Comparison of ENCODE assay signal across 34 mouse cellular contexts in the genomic region with DNA sequence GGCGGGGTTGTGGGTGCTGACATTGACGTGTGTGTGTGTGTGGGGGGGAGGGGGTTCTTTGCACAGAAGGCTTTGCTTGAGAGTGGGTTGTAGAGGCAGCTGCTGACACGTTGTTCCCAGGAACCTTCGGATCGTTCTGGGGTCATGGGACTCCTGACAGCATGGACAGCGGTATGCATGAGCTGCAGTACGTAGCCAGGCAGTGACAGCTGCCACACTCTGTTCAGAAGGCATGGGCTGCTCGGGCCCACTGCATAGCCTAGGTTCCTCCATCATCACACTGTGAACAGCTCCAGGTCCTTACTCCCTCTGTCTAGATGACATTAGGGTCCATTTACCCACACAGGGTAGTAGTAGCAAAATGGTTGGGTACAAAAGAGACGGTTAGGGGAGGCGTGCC. TPM values are rescaled to one million over a fixed set of nuclear protein-coding genes. Genes with fewer than 3 reads are reported as not detected.
DNase-seq lines count a peak whose midpoint lies in the region; ATAC-seq and TF ChIP-seq lines count a peak whose summit lies in the region.
"Had no signal": no experiment of that assay in that cellular context is flagged by ENCODE, and none has a peak within 500 bp of the region (broad histone marks: within the 10 kb centered on the region; RNA-seq: fewer than 3 reads in every experiment).

No protein-coding gene starts in this region.

- H3K36me3 ChIP-seq in heart, embryonic 12.5 days, result no peaks in the 10 kb centered on the region
- H3K36me3 ChIP-seq in heart, adult 2 months (ENCODE audit: control insufficient read depth, insufficient read depth, low read length), result no peaks in the 10 kb centered on the region
- no peaks in the 10 kb centered on the region for H3K36me3 ChIP-seq in neural tube, embryonic 13.5 days
- H3K36me3 ChIP-seq in neural tube, embryonic 15.5 days, result no peaks in the 10 kb centered on the region
- H3K36me3 ChIP-seq: forebrain, embryonic 10.5 days; forebrain, embryonic 15.5 days; heart, embryonic 13.5 days; liver, embryonic 12.5 days; midbrain, embryonic 10.5 days had no signal

- no peak overlapping the region for H3K27ac ChIP-seq in heart, embryonic 12.5 days (ENCODE audit: poor library complexity, severe bottlenecking)
- no peak overlapping the region for H3K27ac ChIP-seq in heart, adult 2 months
- peak overlapping the region; percentile 70 for H3K27ac ChIP-seq in neural tube, embryonic 13.5 days (replicated peaks)
- H3K27ac ChIP-seq in neural tube, embryonic 15.5 days (replicated peaks), result 0 out of 2 replicates have a peak overlapping the region, but pooled peaks have one; percentile 70
- H3K27ac ChIP-seq: forebrain, embryonic 10.5 days; forebrain, embryonic 15.5 days; gastrocnemius, adult 2 months; heart, embryonic 13.5 days; liver, embryonic 12.5 days had no signal

- intact Hi-C loops in heart, adult 2 months (cut with DNase I), result loop anchor here (5.0 kb wide), 3 partner anchors 60 to 340 kb away; no protein-coding TSS in a partner anchor

- TF ChIP-seq EP300 in heart, adult 2 months (IDR thresholded peaks at IDR 0.05; ENCODE audit: insufficient read depth, low read depth, low read length), result no peak

- peaks cover 24% of the 10 kb centered on the region for H3K4me1 ChIP-seq in heart, embryonic 12.5 days (replicated peaks)
- H3K4me1 ChIP-seq in heart, adult 2 months (ENCODE audit: control insufficient read depth, insufficient read depth, low read length), result peaks cover 6% of the 10 kb centered on the region
- peaks cover 67% of the 10 kb centered on the region for H3K4me1 ChIP-seq in neural tube, embryonic 13.5 days (replicated peaks)
- peaks cover 55% of the 10 kb centered on the region for H3K4me1 ChIP-seq in neural tube, embryonic 15.5 days

- peaks cover 31% of the 10 kb centered on the region for H3K27me3 ChIP-seq in heart, embryonic 12.5 days (replicated peaks)
- H3K27me3 ChIP-seq in heart, adult 2 months (ENCODE audit: control insufficient read depth, insufficient read depth, low read length), result no peaks in the 10 kb centered on the region
- no peaks in the 10 kb centered on the region for H3K27me3 ChIP-seq in neural tube, embryonic 13.5 days
- no peaks in the 10 kb centered on the region for H3K27me3 ChIP-seq in neural tube, embryonic 15.5 days (replicated peaks)
- H3K27me3 ChIP-seq: forebrain, embryonic 15.5 days had no signal

- TF ChIP-seq CTCF in heart, adult 2 months (IDR thresholded peaks at IDR 0.05), result no peak

- no peaks in the 10 kb centered on the region for H3K79me2 ChIP-seq in heart, adult 2 months (replicated peaks; ENCODE audit: control insufficient read depth, insufficient read depth, low read length)

- no peak for TF ChIP-seq POLR2A in heart, adult 2 months (IDR thresholded peaks at IDR 0.05; ENCODE audit: insufficient read depth, low read depth, low read length)

- 50% methylated on average over 10 of the region's 10 CpGs for WGBS in heart, embryonic 12.5 days
- 41% methylated on average over 10 of the region's 10 CpGs for WGBS in heart, adult 2 months
- WGBS in neural tube, embryonic 13.5 days, result 56% methylated on average over 10 of the region's 10 CpGs
- WGBS in neural tube, embryonic 15.5 days, result 46% methylated on average over 10 of the region's 10 CpGs

- no peaks in the 10 kb centered on the region for H3K9me3 ChIP-seq in heart, embryonic 12.5 days (replicated peaks)
- no peaks in the 10 kb centered on the region for H3K9me3 ChIP-seq in neural tube, embryonic 13.5 days
- H3K9me3 ChIP-seq in neural tube, embryonic 15.5 days (replicated peaks), result no peaks in the 10 kb centered on the region
- H3K9me3 ChIP-seq: forebrain, embryonic 10.5 days; forebrain, embryonic 15.5 days; heart, embryonic 13.5 days; liver, embryonic 12.5 days; midbrain, embryonic 10.5 days had no signal

- 0 out of 2 replicates have a peak overlapping the region, but pooled peaks have one; percentile 23 for H3K9ac ChIP-seq in heart, embryonic 12.5 days
- no peak overlapping the region for H3K9ac ChIP-seq in heart, adult 2 months (ENCODE audit: low read depth, low read length)
- 0 out of 2 replicates have a peak overlapping the region, but pooled peaks have one; percentile 27 for H3K9ac ChIP-seq in neural tube, embryonic 13.5 days
- H3K9ac ChIP-seq in neural tube, embryonic 15.5 days (replicated peaks), result no peak overlapping the region
- H3K9ac ChIP-seq: forebrain, embryonic 15.5 days; heart, embryonic 13.5 days; liver, embryonic 12.5 days; liver, postnatal 0 days had no signal

- ATAC-seq in heart, embryonic 12.5 days (ENCODE audit: insufficient number of reproducible peaks, low FRiP score), result no peak
- no peak for ATAC-seq in neural tube, embryonic 13.5 days (ENCODE audit: low read depth)
- no peak for ATAC-seq in neural tube, embryonic 15.5 days (ENCODE audit: low FRiP score)
- ATAC-seq: forebrain, embryonic 15.5 days; inflammation-experienced regulatory T-cells, adult 6 months; liver, embryonic 12.5 days; liver, postnatal 0 days had no signal

- H3K4me3 ChIP-seq in heart, embryonic 12.5 days, result no peak overlapping the region
- no peak overlapping the region for H3K4me3 ChIP-seq in heart, adult 2 months
- H3K4me3 ChIP-seq in neural tube, embryonic 13.5 days, result no peak overlapping the region
- H3K4me3 ChIP-seq in neural tube, embryonic 15.5 days (replicated peaks), result no peak overlapping the region
- H3K4me3 ChIP-seq: forebrain, embryonic 10.5 days; forebrain, embryonic 15.5 days; gastrocnemius, adult 2 months; heart, embryonic 13.5 days; liver, embryonic 12.5 days; midbrain, embryonic 10.5 days had no signal

- DNase-seq in heart, adult 2 months, result no peak
- peak; percentile 48 for DNase-seq in layer of hippocampus, adult 9-11 months
- DNase-seq in layer of hippocampus, postnatal 36 days, result no peak
- DNase-seq in neural tube, embryonic 10.5 days (ENCODE audit: extremely low spot score, low spot score), result no peak
- no peak for DNase-seq in lung, postnatal 14 days
- DNase-seq: adrenal gland, postnatal 25 days; gastrocnemius, adult 2 months; gastrocnemius, postnatal 36 days; heart, adult 18-20 months; heart, postnatal 10 days; kidney, adult 11 months; kidney, postnatal 14 days; left cerebral cortex, postnatal 4 days; liver, postnatal 0 days; lung, postnatal 4 days; retina, postnatal 1 day; right cerebral cortex, postnatal 14 days had no signal

- H3K4me2 ChIP-seq in heart, embryonic 12.5 days, result no peak overlapping the region
- no peak overlapping the region for H3K4me2 ChIP-seq in neural tube, embryonic 13.5 days
- no peak overlapping the region for H3K4me2 ChIP-seq in neural tube, embryonic 15.5 days
- H3K4me2 ChIP-seq: forebrain, embryonic 15.5 days; heart, embryonic 13.5 days; liver, embryonic 12.5 days had no signal

RNA-seq across cellular contexts. Expression of a gene that starts 3.4 kb away (rescaled TPM):
- polyA plus RNA-seq in heart, embryonic 12.5 days (2016; fragmentation: Nextera tagmentation; extraction: Ambion mirVana), result 34.4 and 38.0 TPM in 2 replicates
- 10 to 100 TPM in 1 of 2 experiments, 1 to 10 TPM in 1; 9.3 to 10.0 TPM for total RNA-seq in heart, adult 2 months (2021)
- 22.6 and 22.8 TPM in 2 replicates for polyA plus RNA-seq in heart, adult 2 months (2012; rRNA removed)
- 10 to 100 TPM; 19.9 to 20.3 TPM for total RNA-seq in layer of hippocampus, postnatal 36 days (2021)
- 88.5 and 96.9 TPM in 2 replicates for polyA plus RNA-seq in neural tube, embryonic 13.5 days (2015; fragmentation: Nextera tagmentation; extraction: Ambion mirVana)
- polyA plus RNA-seq in neural tube, embryonic 15.5 days (2015; fragmentation: Nextera tagmentation; extraction: Ambion mirVana), result 88.4 and 99.8 TPM in 2 replicates

RNA-seq across cellular contexts. Expression of a gene that starts 28.9 kb away (rescaled TPM):
- 0.21 and 0.49 TPM in 2 replicates for polyA plus RNA-seq in heart, embryonic 12.5 days (2016; fragmentation: Nextera tagmentation; extraction: Ambion mirVana)
- under 1 TPM; 0.44 to 0.77 TPM for total RNA-seq in heart, adult 2 months (2021)
- 0.37 and 0.56 TPM in 2 replicates for polyA plus RNA-seq in heart, adult 2 months (2012; rRNA removed)
- total RNA-seq in layer of hippocampus, postnatal 36 days (2021), result 10 to 100 TPM; 52.0 to 62.7 TPM
- polyA plus RNA-seq in neural tube, embryonic 13.5 days (2015; fragmentation: Nextera tagmentation; extraction: Ambion mirVana), result 2.5 and 4.1 TPM in 2 replicates
- polyA plus RNA-seq in neural tube, embryonic 15.5 days (2015; fragmentation: Nextera tagmentation; extraction: Ambion mirVana), result 4.4 and 5.0 TPM in 2 replicates
- total RNA-seq: adrenal gland, postnatal 25 days; heart, postnatal 10 days; hematopoietic stem cell, adult 5-6 weeks had no signal
- polyA plus RNA-seq: forebrain, embryonic 10.5 days; forebrain, embryonic 15.5 days; inflammation-experienced regulatory T-cells, adult 6 months; kidney, embryonic 14.5 days; liver, embryonic 12.5 days; liver, postnatal 0 days; small intestine, adult 2 months; stomach, embryonic 14.5 days; testis, adult 2 months; urinary bladder, adult 2 months had no signal

RNA-seq across cellular contexts. Expression of a gene that starts 57.4 kb away (rescaled TPM):
- polyA plus RNA-seq in heart, embryonic 12.5 days (2016; fragmentation: Nextera tagmentation; extraction: Ambion mirVana), result not detected in 2 replicates
- not detected for total RNA-seq in heart, adult 2 months (2021)
- 0.03 TPM in 1 of 2 replicates, not detected in the other for polyA plus RNA-seq in heart, adult 2 months (2012; rRNA removed)
- total RNA-seq in layer of hippocampus, postnatal 36 days (2021), result 10 to 100 TPM; 36.1 to 37.5 TPM
- 9.4 and 10.6 TPM in 2 replicates for polyA plus RNA-seq in neural tube, embryonic 13.5 days (2015; fragmentation: Nextera tagmentation; extraction: Ambion mirVana)
- polyA plus RNA-seq in neural tube, embryonic 15.5 days (2015; fragmentation: Nextera tagmentation; extraction: Ambion mirVana), result 15.4 and 18.9 TPM in 2 replicates
- total RNA-seq: gastrocnemius, adult 2 months; gastrocnemius, postnatal 36 days; heart, adult 18-20 months; heart, postnatal 10 days; hematopoietic stem cell, adult 5-6 weeks had no signal
- polyA plus RNA-seq: heart, embryonic 13.5 days; inflammation-experienced regulatory T-cells, adult 6 months; kidney, embryonic 14.5 days; liver, embryonic 12.5 days; liver, postnatal 0 days; lung, embryonic 16.5 days; thymus, postnatal 0 days; urinary bladder, adult 2 months had no signal

Comparison
In these comparisons a context has a peak if more than half of its experiments do, and no peak if none do; other contexts are left out.
1. H3K9ac ChIP-seq: peak in heart, embryonic 12.5 days (single experiment) and neural tube, embryonic 13.5 days (single experiment); none in heart, adult 2 months (single experiment) and neural tube, embryonic 15.5 days (single experiment).
2. H3K27ac ChIP-seq: peak in neural tube, embryonic 13.5 days (single experiment) and neural tube, embryonic 15.5 days (single experiment); none in heart, embryonic 12.5 days (single experiment) and heart, adult 2 months (single experiment).
3. RNA of a gene that starts 57.4 kb away (polyA plus RNA-seq): 15.4 to 18.9 TPM in neural tube, embryonic 15.5 days and 9.4 to 10.6 TPM in neural tube, embryonic 13.5 days; not detected in heart, embryonic 12.5 days and 0.03 TPM in heart, adult 2 months; every median in the first group is over 10 times any median in the second.